Mouse (Mus musculus): ENCODE results near the gene Slc22a23. TPM values are rescaled to one million over a fixed set of nuclear protein-coding genes. Genes with fewer than 3 reads are reported as not detected.
"Not testable (repeated sequence)": the region's sequence is repeated elsewhere in the genome, so short reads cannot be mapped to it uniquely, and the experiment has no call there.

Gene Slc22a23
- total RNA-seq (2015; ENCODE audit: low replicate concordance), result 96.1 and 126 TPM in 2 replicates
- 118 and 177 TPM in 2 replicates for total RNA-seq (2017; ENCODE audit: low replicate concordance)

- peak; percentile 67 for ATAC-seq (replicated peaks; ENCODE audit: low FRiP score, poor library complexity, severe bottlenecking)
Observed at GRCm38 (mm10) chr13:34345128-34346085, at the start of gene Slc22a23. Gene Slc22a23, minus strand, starts transcription at chr13:34345182.

DNA sequence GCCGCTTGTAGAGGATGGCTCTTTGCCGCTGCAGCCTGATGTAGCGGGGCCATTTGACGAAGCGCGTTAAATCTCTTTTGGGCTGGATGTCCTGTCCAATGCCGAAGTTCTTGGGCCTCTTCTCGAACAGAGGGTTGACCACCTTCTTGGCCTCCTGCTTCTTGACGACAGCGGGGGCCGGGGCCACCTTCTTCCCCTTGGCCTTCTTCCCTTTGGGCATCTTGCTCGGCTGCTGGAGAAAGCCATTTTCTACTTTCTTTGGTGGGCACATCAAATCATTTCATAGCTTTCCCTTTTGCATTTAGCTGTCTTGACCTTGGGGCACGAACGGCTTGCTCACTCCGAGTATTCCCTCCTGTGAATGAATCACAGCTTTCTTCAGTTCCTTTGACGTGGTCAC lies 49.3 kb upstream of the Slc22a23 start:
- ATAC-seq (replicated peaks; ENCODE audit: low FRiP score, poor library complexity, severe bottlenecking), result not testable (repeated sequence)

- no peak for ATAC-seq (replicated peaks; ENCODE audit: low FRiP score, poor library complexity, severe bottlenecking)
Observed at GRCm38 (mm10) chr13:34392376-34392775, 47.4 kb upstream of the Slc22a23 start.

- no peak for ATAC-seq (replicated peaks; ENCODE audit: low FRiP score, poor library complexity, severe bottlenecking)
Observed at GRCm38 (mm10) chr13:34388219-34388618, 43.2 kb upstream of the Slc22a23 start.

DNA sequence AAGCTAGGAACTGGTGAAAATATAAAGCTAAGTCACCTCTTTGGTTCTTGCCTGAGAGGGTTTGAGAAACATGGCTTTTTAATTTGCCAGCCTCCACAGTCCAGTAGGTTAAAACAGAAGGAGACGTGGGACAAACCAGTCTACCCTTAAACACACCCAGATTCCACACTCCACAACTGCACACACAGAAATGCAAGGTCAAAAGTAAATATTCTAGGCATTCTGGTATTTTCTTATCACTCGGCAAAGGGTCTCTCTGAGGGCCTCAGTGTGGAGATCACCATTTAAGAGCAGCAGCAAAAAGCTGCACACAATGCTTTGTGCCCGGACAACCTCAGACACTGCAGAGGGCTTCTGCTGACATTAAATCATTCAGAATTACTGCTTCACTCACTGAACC lies 38.4 kb upstream of the Slc22a23 start:
- ATAC-seq (replicated peaks; ENCODE audit: low FRiP score, poor library complexity, severe bottlenecking), result no peak

DNA sequence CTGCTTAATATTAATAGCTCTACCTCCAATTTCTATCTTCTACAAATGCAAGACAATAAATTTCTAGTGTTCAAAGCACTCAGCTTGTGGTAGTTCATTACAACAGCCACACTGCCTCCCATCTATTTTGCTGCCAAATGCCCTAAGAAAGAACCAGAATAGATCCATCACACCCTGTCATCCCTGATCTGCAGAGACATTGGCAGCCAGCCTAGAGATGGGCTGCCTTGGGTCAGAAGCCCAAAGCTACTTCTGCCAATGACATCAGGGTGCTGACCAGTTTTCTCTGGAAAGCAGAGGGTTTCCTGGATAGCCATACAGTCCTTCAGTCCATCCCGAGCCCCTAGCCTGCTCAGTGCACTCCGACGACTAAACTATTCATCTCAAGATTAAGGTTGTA lies 33.9 kb upstream of the Slc22a23 start:
- no peak for ATAC-seq (replicated peaks; ENCODE audit: low FRiP score, poor library complexity, severe bottlenecking)

DNA sequence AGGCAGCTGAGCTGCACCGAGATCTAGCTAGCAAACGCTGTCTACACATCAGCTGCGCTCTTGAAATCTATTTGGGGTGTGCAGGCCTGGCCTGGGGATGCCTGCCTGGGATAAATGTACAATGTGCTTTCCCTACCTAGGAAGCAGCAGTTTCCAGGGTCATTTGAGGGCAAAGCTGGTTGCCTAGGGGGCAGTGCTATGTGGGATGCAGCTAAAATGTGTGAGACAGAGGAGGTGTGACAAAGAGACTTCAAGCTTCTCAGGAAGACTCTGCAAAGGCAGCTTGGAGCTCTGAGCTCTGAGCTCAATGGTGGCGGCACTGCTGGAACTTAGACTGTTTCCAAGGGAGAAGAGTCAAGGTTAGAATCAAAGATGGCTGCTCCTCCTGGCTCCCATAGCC lies 30.2 kb upstream of the Slc22a23 start:
- ATAC-seq (replicated peaks; ENCODE audit: low FRiP score, poor library complexity, severe bottlenecking), result no peak

GRCm38 (mm10) chr13:34372870-34373478 lies 28.0 kb upstream of the Slc22a23 start:
- ATAC-seq (replicated peaks; ENCODE audit: low FRiP score, poor library complexity, severe bottlenecking), result no peak

GRCm38 (mm10) chr13:34371951-34372869 lies 27.2 kb upstream of the Slc22a23 start:
- no peak for ATAC-seq (replicated peaks; ENCODE audit: low FRiP score, poor library complexity, severe bottlenecking)

GRCm38 (mm10) chr13:34370281-34370825 lies 25.4 kb upstream of the Slc22a23 start:
- no peak for ATAC-seq (replicated peaks; ENCODE audit: low FRiP score, poor library complexity, severe bottlenecking)

- ATAC-seq (replicated peaks; ENCODE audit: low FRiP score, poor library complexity, severe bottlenecking), result 0 out of 2 replicates have a peak, but pooled peaks have one; percentile 51
Observed at GRCm38 (mm10) chr13:34365226-34365625, 20.2 kb upstream of the Slc22a23 start.

DNA sequence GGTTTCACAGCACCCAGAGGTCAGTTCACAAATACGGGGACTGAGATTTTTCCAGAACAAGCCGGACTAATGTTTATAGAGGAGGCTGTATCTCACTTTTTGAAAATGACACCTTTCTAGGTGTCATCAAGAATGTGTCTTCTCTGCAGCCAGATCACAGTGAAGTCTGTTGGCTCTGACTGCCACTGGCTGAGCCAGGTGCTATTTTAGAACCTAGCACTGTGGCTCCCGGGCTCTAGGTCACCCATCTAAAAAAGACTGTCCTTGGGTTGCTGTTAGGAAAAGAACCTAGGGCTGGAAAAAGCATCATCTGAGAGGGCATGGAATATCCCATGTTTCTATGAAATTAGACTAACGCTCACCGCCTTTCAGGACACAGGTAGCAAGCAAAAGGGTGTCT lies 10.7 kb upstream of the Slc22a23 start:
- no peak for ATAC-seq (replicated peaks; ENCODE audit: low FRiP score, poor library complexity, severe bottlenecking)

- no peak for ATAC-seq (replicated peaks; ENCODE audit: low FRiP score, poor library complexity, severe bottlenecking)
Observed at GRCm38 (mm10) chr13:34354830-34355624, 10.0 kb upstream of the Slc22a23 start.

DNA sequence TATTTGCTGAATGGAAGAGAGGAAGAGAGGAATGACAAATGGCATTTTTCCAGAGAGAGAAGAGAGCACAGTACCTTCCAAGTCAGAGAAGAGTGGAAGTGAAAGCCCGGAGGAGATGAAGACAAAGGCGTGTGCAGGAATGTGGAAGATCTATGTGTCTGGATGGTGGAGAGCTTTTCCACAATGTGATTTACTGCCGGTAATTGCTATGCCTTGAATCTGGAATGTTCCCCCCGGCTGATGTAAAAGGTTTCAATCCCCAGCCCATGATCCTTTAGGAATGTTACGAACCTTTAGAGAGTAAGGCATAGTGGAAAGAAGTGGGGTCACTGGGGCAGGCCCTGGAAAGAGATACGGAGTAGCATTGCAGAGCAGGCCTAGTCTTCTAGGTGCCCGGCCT lies 8.3 kb upstream of the Slc22a23 start:
- no peak for ATAC-seq (replicated peaks; ENCODE audit: low FRiP score, poor library complexity, severe bottlenecking)

DNA sequence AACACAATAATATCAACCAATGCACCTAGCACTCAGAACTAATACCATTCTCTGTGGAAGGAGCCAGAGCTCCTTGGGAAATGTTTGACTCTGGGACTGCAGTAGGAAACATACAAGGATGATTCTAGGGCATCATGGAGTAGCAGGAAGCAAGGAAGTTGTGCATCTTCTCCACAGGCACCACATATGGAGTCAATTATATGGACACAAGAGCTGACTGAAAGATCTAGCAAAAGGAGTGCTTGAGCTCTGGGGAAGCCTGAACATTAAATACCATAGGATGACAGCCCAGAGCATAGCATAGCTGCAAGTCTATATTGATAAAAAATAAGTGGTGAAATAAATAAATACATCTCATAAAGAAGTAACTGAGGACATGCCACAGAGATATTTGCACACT lies 6.5 kb upstream of the Slc22a23 start:
- no peak for ATAC-seq (replicated peaks; ENCODE audit: low FRiP score, poor library complexity, severe bottlenecking)

DNA sequence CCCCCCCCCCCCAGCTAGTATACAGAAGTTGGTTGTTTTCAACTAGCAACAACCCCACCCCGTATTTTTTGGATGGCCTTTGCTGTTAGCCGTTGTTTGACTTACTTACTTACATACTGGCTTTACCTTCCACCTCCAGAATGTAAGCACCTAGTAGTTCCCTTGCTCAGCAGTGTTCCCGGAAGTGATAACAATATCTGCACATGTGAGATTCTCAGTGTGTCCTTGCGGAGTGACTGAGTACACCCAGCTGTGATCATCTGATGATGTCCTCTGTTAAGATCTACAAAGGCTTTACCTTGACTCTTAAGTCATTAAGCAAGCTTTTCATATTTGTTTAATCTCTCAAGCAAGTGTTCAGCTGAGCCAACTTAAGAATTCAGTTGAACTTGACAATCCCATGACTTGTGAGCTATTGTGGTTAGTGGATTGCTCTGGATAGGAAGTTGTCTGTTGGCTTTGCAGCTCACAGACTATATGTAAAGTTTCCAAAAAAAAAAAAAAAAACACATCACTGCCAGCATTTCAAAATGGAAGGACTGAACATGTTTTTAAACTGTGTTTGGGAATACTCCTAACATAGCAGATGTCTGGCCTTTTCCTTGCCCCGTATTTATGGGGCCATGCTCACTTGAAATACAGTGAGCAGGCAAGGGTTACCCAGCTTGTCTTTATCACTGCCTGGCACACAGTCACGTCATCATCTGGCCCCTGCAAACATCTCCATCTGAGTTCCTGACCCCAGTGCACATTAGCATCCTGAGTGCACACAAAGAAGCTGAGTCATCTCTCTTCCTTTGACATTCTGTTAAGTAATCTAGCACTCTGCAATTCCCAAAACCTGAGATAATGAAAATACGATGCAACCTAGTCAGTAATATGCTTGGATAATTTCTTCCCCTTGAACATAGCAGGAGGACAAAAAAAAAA lies 3.2 kb upstream of the Slc22a23 start:
- ATAC-seq (replicated peaks; ENCODE audit: low FRiP score, poor library complexity, severe bottlenecking), result peak; percentile 75

DNA sequence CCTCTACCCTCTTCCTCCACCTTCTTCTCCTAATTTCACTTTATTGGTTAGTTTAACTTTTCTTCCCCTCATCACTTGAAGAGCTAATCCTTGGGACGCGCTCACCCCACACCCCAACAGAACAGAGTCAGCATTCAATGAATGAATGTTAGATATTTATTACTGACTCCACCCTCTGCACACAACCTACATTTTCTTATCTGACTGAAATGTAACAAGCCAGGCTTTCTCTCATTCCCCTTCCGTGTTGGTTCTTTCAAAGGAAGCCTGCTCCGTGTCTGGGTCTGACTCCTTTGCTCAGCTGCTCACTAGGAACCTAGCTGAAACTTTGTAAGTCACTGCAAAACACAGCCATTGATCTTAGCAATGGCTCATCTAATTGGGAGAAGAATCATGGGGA lies 1.8 kb upstream of the Slc22a23 start:
- ATAC-seq (replicated peaks; ENCODE audit: low FRiP score, poor library complexity, severe bottlenecking), result no peak

GRCm38 (mm10) chr13:34346238-34346637 lies 1.3 kb upstream of the Slc22a23 start:
- no peak for ATAC-seq (replicated peaks; ENCODE audit: low FRiP score, poor library complexity, severe bottlenecking)

Measured in erythroblast, adult 5-6 weeks (primary cell).